Mouse (Mus musculus) R1 (cell line): ENCODE results near the gene 1700037H04Rik.

Source experiments
- DNase-seq: peaks from one replicate; pipeline ENCODE4 v3.0.0-alpha.2; 2018; ENCODE audit warnings: low read depth, low spot score

The 1700037H04Rik gene

DNA sequence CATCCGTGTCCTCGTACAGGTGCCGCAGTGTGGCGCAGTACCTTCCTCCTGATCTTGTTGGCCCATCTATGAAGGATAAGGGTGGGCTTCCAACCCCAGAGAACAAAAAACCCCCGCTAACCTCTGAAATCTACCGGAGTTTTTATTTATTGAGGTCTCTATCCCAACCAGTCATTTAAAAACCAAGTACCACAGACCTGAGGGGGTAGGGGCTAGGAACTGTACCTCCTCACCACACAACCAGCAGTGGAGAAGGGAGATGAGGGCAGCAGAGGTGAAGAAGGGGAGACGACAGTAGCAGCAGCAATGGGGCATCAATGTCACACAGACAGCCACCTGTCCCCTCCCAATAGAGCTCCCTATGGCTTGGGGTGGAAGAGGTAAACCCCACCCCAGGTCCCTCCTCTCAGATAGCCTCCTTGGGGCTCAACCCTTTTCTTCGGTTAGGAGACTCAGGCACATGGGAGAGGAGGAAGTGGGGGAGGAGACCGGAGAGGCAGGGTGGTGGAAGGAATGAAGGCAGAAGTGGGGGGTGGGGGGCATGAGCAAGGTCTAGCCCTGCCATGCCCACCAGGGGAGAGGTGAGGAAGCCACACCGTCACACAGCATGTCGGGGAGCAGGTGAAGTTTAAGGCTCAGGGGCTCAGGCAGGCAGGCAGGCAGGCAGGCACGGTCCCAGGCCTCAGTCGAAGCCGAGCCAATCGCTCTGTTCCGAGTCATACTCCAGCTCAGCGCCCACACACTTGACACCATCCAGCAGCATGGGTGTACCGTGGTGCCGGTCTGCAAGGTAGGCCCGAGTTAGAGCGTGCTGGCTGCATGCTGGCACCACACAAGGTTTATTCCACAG is 13.5 kb downstream of the 1700037H04Rik start:
- no peak for DNase-seq

DNA sequence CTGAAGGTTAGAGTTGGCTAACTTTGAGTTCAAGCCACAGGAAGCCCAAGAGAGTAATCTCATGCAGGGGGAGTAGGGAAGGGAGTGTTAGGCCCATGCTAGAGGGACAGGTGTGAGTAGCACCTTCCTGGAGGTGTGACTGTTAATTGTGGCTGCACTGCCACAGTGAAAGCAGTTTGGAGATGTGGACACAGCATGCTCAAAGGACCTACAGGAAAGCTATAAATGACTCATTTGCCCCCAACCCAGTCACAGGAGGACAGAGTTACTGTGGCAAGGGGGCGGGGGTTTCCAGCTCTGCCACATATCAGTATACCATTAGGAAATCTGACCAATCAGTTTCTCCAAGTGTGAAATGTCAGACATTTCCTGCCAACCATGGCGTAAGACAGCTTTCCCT is 14.3 kb downstream of the 1700037H04Rik start:
- DNase-seq: no peak

DNA sequence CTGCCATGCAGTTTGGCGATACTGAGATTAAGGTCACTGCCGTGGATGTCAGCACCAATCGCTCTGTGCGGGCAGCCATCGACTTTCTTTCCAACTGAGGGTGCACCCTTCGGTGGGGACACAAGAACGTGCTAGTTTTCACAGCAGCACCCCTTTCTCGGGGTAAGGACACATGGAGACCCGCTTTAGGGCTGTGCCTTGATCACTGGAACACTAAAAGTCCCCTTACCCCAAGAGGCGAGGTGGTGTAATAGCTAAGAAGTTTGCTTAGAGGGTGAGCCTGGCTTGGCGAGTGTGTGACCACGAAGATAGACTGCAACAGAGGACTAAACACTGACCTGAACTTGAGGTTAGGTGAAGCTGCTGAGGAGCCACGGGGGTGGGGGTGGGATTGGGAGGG is 14.8 kb downstream of the 1700037H04Rik start:
- DNase-seq: peak; percentile 57

DNA sequence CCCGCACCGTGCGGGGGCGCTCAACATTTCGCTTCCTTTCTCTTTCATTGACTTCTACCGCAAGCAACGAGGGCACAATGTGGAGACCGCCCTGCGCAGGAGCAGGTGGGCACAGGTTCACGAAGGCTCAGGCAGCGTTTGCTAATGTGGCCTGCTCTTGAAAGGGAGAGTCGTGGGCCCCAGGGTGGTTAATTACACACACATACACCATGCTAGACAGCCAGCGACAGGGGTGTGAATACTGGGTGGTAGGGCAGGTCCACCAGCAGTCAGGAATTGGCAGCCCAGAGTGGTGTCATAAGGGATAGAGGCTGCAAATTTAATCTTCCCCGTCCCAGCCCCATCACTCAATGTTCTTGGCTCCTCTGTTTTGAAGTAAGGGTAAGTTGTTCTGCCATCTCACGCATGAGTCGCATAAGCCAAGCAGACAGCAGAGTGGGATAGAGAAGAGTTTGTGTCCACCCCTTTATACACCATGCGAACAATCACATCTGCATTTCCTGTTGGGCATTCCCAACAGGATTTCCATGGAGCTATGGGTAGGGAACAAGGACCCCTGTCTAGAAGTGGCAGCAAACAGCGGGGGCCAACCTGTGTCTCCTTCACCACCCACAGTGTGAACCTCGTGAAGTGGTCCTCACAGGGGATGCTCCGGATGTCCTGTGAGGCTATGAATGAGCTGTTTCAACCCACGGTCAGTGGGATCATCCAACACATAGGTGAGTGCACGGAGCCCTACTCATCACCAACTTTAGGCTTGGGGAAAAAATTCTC is 16.7 kb downstream of the 1700037H04Rik start:
- DNase-seq: no peak

GRCm38 (mm10) chr2:131142592-131142991 is 17.3 kb downstream of the 1700037H04Rik start:
- peak; percentile 94 for DNase-seq

- no peak for DNase-seq
These were observed 18.4 kb downstream of the 1700037H04Rik start for GRCm38 (mm10) chr2:131141336-131141986.

DNA sequence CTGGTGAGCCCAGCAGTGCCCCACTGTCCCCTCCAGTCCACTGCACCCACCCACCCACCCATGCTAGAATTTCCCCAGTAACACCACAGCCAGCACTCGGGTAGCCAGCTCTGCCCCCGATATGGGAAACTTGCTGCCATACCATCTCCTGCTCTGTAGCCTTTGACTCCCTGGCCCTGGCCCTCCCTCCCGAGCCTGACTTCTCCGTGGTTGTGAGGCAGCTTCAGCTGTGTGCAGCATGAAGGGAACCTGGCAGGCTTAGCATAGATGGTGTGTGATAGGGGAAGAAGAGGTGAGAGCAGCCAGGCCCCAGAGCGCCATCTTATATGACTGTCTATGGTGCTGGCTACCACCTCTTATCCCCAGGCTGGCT is 19.4 kb downstream of the 1700037H04Rik start:
- no peak for DNase-seq

DNA sequence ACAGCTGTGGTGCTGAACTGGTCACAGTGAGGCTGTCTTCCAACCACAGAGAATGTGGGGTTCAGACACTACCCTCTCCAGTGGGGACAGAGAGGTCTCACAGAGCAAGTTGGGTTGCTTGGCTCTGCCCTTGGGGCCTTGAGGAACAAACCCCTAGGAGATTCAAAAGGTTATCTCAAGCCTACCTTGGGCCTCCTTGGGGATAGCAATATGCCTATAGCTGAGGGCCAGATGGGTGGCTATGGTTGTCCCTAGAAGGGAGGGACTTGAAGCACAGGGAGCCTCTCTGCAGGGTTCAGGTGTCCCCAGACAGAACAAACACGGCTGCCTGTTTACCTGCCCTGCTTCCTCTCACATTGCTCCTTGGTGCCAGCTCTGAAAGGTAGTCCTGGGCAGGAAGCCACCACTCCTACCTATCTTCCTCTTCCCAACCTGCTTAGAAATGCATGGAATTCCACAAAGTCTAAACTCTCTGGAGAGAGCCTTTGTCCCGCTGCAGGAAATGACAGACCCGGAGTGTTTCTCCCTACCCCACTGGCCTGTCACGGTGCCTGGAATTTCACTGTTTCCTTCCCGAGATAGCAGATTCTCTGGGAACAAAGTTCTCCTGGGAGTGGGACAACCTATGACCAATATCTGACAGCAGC is 19.9 kb downstream of the 1700037H04Rik start:
- DNase-seq: peak; percentile 46

- no peak for DNase-seq
These were observed 20.6 kb downstream of the 1700037H04Rik start for GRCm38 (mm10) chr2:131139287-131139686.

GRCm38 (mm10) chr2:131138760-131139159 is 21.1 kb downstream of the 1700037H04Rik start:
- no peak for DNase-seq

DNA sequence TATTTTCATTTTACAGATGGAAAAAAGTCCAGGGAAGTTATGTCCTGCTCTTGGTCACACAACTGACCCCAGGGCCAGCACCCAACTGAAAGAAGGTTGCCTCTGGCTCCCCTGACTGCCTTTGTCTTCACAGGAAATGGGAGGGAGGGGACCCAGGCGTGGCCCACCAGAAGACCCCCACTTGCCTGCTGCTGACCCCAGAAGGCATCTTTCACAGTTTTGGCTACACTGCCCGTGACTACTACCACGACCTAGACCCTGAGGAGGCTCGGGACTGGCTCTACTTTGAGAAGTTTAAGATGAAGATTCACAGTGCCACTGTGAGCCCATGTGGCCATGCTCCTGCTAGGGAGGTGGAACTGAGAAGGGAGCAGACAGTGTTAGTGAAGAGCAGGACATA is 21.6 kb downstream of the 1700037H04Rik start:
- no peak for DNase-seq

DNA sequence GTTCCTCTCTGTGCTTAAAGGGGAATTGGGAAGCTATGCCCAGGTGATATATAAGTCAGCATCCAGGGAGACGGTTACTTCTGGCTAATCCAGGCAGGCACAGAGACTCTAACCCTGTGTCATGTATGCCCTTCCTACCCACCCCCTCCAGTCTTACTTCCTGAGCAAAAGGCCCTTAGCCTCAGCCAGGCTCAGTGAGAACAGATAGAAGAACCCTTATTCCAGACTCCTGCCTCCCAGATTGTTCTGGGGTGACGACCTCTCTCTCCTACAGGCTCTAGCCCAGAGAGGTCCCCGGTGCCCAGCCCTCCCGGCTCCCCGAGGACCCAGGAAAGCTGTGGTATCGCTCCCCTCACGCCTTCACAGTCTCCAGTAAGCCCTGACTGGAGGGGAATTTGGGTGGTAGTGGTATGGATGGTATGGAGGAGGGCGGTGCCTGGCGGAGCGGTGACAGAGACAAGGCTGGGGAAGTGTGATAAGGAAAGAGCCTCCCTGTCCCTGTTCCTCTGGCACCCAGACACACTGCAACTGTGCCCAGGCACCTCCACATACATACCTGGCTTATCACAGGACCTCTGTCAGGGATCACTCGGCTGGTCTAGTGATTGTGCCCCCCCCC is 24.3 kb downstream of the 1700037H04Rik start:
- DNase-seq: no peak

DNA sequence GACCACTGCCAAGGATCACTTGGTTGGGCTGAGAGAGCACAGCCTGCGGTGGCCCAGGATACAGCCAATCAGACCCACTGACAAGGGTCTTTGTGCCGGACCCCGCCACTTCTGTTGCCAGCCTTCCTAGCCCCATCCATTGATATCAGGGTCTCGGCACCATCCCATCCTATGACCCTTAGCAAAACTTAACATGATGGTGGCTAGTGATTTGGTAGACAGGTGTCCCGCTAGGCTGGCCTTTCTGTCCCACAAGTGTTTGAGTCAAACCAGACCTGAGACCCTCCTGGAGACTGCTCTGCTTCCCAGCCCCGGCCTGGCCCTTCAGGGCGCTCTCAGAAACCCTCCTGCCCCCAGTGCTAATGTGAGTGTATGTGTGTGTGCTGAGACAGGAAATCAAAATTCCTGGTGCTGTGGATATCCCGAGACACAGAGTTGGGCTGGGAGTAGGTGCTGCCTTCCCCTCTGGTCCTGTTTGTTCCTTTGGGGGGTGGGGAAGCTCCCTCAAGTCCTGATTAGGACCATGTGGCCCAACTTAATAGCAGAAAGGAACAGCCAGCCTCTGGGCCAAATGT is 25.0 kb downstream of the 1700037H04Rik start:
- DNase-seq: no peak

DNA sequence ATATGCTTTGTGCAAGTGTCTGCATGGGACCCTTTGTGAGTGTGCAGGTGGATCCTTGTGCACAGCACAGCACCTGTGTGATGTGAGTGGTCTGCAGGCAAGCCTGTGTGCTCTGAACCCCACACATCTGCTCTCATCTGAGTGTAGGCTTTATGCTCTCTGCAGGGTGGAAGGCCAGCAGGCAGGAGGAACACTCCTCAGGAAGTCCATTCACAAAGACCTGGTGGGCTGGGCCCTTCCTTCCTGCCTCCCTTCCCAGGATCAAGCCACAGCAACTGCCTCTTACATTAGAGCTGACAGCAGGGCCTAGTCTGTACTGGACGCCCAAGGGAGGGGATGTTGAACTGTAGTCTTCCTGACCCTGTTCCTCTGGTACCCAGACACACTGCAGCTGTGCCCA is 25.5 kb downstream of the 1700037H04Rik start:
- peak; percentile 32 for DNase-seq

GRCm38 (mm10) chr2:131132930-131133547 is 26.8 kb downstream of the 1700037H04Rik start, which contains the start of gene Gm11037:
Gene Gm11037, plus strand, starts transcription at chr2:131133497.
- no peak for DNase-seq

- no peak for DNase-seq
These were observed 27.6 kb downstream of the 1700037H04Rik start for GRCm38 (mm10) chr2:131132111-131132888.

DNA sequence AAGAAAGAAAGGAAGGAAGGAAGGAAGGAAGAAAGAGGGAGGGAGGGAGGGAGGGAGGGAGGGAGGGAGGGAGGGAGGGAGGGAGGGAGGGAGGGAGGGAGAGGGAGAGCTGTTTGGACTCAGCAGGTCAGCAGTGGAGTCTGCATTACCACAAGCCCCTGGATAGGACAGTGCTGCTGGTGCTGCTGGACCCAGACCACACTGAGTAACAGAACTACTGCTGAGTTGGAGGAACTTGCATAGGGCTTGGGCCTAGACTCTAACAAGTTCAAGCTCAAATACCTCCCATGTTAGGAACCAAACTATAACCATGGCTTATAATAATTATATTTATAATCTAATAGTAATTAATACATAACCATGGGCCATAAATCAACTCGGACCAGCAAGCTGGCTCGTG is 29.0 kb downstream of the 1700037H04Rik start:
- no peak for DNase-seq

- DNase-seq: no peak
These were observed 30.0 kb downstream of the 1700037H04Rik start for GRCm38 (mm10) chr2:131129836-131130235.

- DNase-seq: no peak
These were observed 31.2 kb downstream of the 1700037H04Rik start for GRCm38 (mm10) chr2:131128636-131129157.
